Mouse (Mus musculus) cerebellum, adult 8-10 months (tissue): ENCODE data around the gene Mrpl47.
"Not testable (repeated sequence)": the region's sequence is repeated elsewhere in the genome, so short reads cannot be mapped to it uniquely, and the experiment has no call there.

Source experiments
- DNase-seq: peaks from one replicate; pipeline ENCODE4 v3.0.0; 2022

Mrpl47 gene

GRCm38 (mm10) chr3:32737172-32737655, at the start of gene Mrpl47:
TSS of gene Mrpl47 (minus strand) at chr3:32737605.
- DNase-seq: no peak

- DNase-seq: no peak
These were observed 33.4 kb upstream of the Mrpl47 start for GRCm38 (mm10) chr3:32770781-32771180.

GRCm38 (mm10) chr3:32763902-32764301, 26.5 kb upstream of the Mrpl47 start:
- no peak for DNase-seq

- no peak for DNase-seq
These were observed 25.6 kb upstream of the Mrpl47 start for GRCm38 (mm10) chr3:32762962-32763361.

GRCm38 (mm10) chr3:32759212-32759611, 21.8 kb upstream of the Mrpl47 start:
- DNase-seq: no peak

GRCm38 (mm10) chr3:32754384-32754915, 17.0 kb upstream of the Mrpl47 start:
- DNase-seq: no peak

- no peak for DNase-seq
These were observed 12.6 kb upstream of the Mrpl47 start for GRCm38 (mm10) chr3:32749820-32750579.

- DNase-seq: no peak
These were observed 11.0 kb upstream of the Mrpl47 start for GRCm38 (mm10) chr3:32748384-32748783.

- DNase-seq: not testable (repeated sequence)
These were observed 8.0 kb upstream of the Mrpl47 start for GRCm38 (mm10) chr3:32745426-32745825.

- no peak for DNase-seq
These were observed 7.6 kb upstream of the Mrpl47 start for GRCm38 (mm10) chr3:32745001-32745400.

- DNase-seq: no peak
These were observed 4.9 kb upstream of the Mrpl47 start for GRCm38 (mm10) chr3:32742276-32742780.

- DNase-seq: no peak
These were observed 1.1 kb upstream of the Mrpl47 start for GRCm38 (mm10) chr3:32738549-32738948.

- DNase-seq: peak; percentile 97
These were observed 897 bp downstream of the Mrpl47 start, which contains the start of gene Ndufb5 for GRCm38 (mm10) chr3:32736244-32737171. TSS of gene Ndufb5 (plus strand) at chr3:32736990.

GRCm38 (mm10) chr3:32727861-32728260, 9.5 kb downstream of the Mrpl47 start:
- no peak for DNase-seq

GRCm38 (mm10) chr3:32725951-32726350, 11.5 kb downstream of the Mrpl47 start:
- DNase-seq: no peak

GRCm38 (mm10) chr3:32724191-32724590, 13.2 kb downstream of the Mrpl47 start:
- DNase-seq: no peak

GRCm38 (mm10) chr3:32718271-32718670, 19.1 kb downstream of the Mrpl47 start:
- no peak for DNase-seq

GRCm38 (mm10) chr3:32717403-32717802, 20.0 kb downstream of the Mrpl47 start:
- DNase-seq: not testable (repeated sequence)

- DNase-seq: no peak
These were observed 23.7 kb downstream of the Mrpl47 start for GRCm38 (mm10) chr3:32713711-32714110.

- DNase-seq: no peak
These were observed 28.0 kb downstream of the Mrpl47 start for GRCm38 (mm10) chr3:32709388-32709787.

- peak; percentile 99 for DNase-seq
These were observed 28.8 kb downstream of the Mrpl47 start for GRCm38 (mm10) chr3:32708368-32709231.

- no peak for DNase-seq
These were observed 29.4 kb downstream of the Mrpl47 start for GRCm38 (mm10) chr3:32708052-32708367.
